ENCODE assay signal across 31 mouse cellular contexts in genomic region chr9:118198557-118198956, GRCm38 (mm10).
"Had no signal": no experiment of that assay in that cellular context is flagged by ENCODE, and none has a peak within 500 bp of the region (broad histone marks: within the 10 kb centered on the region; RNA-seq: fewer than 3 reads in every experiment).

No protein-coding gene starts in this region.

- DNase-seq: left cerebral cortex, postnatal 4 days; liver; liver, embryonic 13.5 days; liver, postnatal 0 days; lung, adult 18-20 months; lung, adult 2 months; lung, embryonic 14.5 days; lung, postnatal 10 days; lung, postnatal 14 days; lung, postnatal 36 days; lung, postnatal 4 days; midbrain, embryonic 14.5 days had no signal

- H3K9me3 ChIP-seq: limb, embryonic 10.5 days; limb, embryonic 12.5 days; limb, embryonic 13.5 days; liver, embryonic 12.5 days; liver, embryonic 13.5 days; liver, embryonic 15.5 days; lung, embryonic 15.5 days; midbrain, embryonic 10.5 days; midbrain, embryonic 12.5 days; midbrain, embryonic 15.5 days; neural tube, embryonic 12.5 days; neural tube, embryonic 13.5 days had no signal

- H3K9ac ChIP-seq: limb, embryonic 12.5 days; limb, embryonic 13.5 days; limb, embryonic 15.5 days; liver, embryonic 12.5 days; liver, embryonic 13.5 days; liver, embryonic 14.5 days; liver, embryonic 15.5 days; liver, postnatal 0 days; lung, embryonic 14.5 days; lung, embryonic 15.5 days; midbrain, embryonic 12.5 days; midbrain, embryonic 15.5 days; neural tube, embryonic 12.5 days; neural tube, embryonic 13.5 days had no signal

- H3K4me2 ChIP-seq: limb, embryonic 12.5 days; limb, embryonic 13.5 days; limb, embryonic 15.5 days; liver, embryonic 11.5 days; liver, embryonic 12.5 days; liver, embryonic 13.5 days; liver, embryonic 15.5 days; lung, embryonic 14.5 days; lung, embryonic 15.5 days; midbrain, embryonic 12.5 days; midbrain, embryonic 15.5 days; neural tube, embryonic 12.5 days; neural tube, embryonic 13.5 days had no signal

- H3K4me3 ChIP-seq: left cerebral cortex, adult 2 months; limb, embryonic 10.5 days; limb, embryonic 12.5 days; limb, embryonic 13.5 days; limb, embryonic 15.5 days; liver, embryonic 12.5 days; liver, embryonic 13.5 days; liver, embryonic 15.5 days; lung, embryonic 15.5 days; midbrain, embryonic 10.5 days; midbrain, embryonic 12.5 days; midbrain, embryonic 15.5 days; myocyte; neural tube, embryonic 12.5 days; neural tube, embryonic 13.5 days had no signal

- ATAC-seq: liver, embryonic 12.5 days; liver, postnatal 0 days; lung, postnatal 0 days; midbrain, embryonic 15.5 days; midbrain, embryonic 16.5 days had no signal

- H3K27ac ChIP-seq: left cerebral cortex, adult 2 months; limb, embryonic 10.5 days; limb, embryonic 12.5 days; limb, embryonic 13.5 days; limb, embryonic 15.5 days; liver, embryonic 12.5 days; liver, embryonic 13.5 days; liver, embryonic 14.5 days; liver, embryonic 15.5 days; lung, embryonic 15.5 days; macrophage; midbrain, embryonic 10.5 days; midbrain, embryonic 12.5 days; midbrain, embryonic 15.5 days; neural tube, embryonic 12.5 days; neural tube, embryonic 13.5 days had no signal

- H3K27me3 ChIP-seq: limb, embryonic 12.5 days; limb, embryonic 13.5 days; limb, embryonic 15.5 days; liver, embryonic 12.5 days; liver, embryonic 13.5 days; liver, embryonic 15.5 days; lung, embryonic 15.5 days; midbrain, embryonic 12.5 days; midbrain, embryonic 15.5 days; neural tube, embryonic 12.5 days; neural tube, embryonic 13.5 days had no signal

- H3K4me1 ChIP-seq: limb, embryonic 10.5 days; limb, embryonic 12.5 days; limb, embryonic 13.5 days; limb, embryonic 15.5 days; liver, embryonic 12.5 days; liver, embryonic 13.5 days; liver, embryonic 15.5 days; lung, embryonic 15.5 days; midbrain, embryonic 10.5 days; midbrain, embryonic 15.5 days; neural tube, embryonic 12.5 days; neural tube, embryonic 13.5 days had no signal

- H3K36me3 ChIP-seq: limb, embryonic 10.5 days; limb, embryonic 12.5 days; limb, embryonic 13.5 days; limb, embryonic 15.5 days; liver, embryonic 12.5 days; liver, embryonic 13.5 days; liver, embryonic 15.5 days; lung, embryonic 15.5 days; midbrain, embryonic 10.5 days; midbrain, embryonic 12.5 days; midbrain, embryonic 15.5 days; neural tube, embryonic 12.5 days; neural tube, embryonic 13.5 days had no signal
